Mouse (Mus musculus) cortical plate, adult 2 months (tissue): ENCODE data around the gene Gm36864.

Experiments
- CTCF ChIP-seq: fragments of 200-500 bp; IDR thresholded peaks from 2 replicates; pipeline ENCODE4 v1.5.1; 2011; ENCODE audit warnings: mild to moderate bottlenecking, control low read depth, low read length; ENCODE audit not compliant: insufficient read depth; ENCODE audit errors: extremely low read depth
- POLR2A ChIP-seq: fragments of 200-500 bp; IDR thresholded peaks from 2 replicates; pipeline ENCODE4 v1.6.1; 2011; ENCODE audit warnings: mild to moderate bottlenecking, low read length, control low read depth; ENCODE audit not compliant: insufficient read depth; ENCODE audit errors: extremely low read depth

GRCm38 (mm10) chr7:44261147-44261546, 25.2 kb downstream of the Gm36864 start, which contains the start of gene Gm15517:
- TF ChIP-seq POLR2A (no peak), CTCF (no peak)
